ENCODE assay signal across 7 mouse cellular contexts in genomic region chr12:87148136-87148535, GRCm38 (mm10). TPM values are rescaled to one million over a fixed set of nuclear protein-coding genes. Genes with fewer than 3 reads are reported as not detected.
A peak's percentile ranks its signal among the peaks of the same experiment; 100 is the strongest.
DNase-seq lines count a peak whose midpoint lies in the region; ATAC-seq and TF ChIP-seq lines count a peak whose summit lies in the region.

No protein-coding gene starts in this region.

- no peaks in the 10 kb centered on the region for H3K9me3 ChIP-seq in hindbrain, embryonic 11.5 days (ENCODE audit: control insufficient read depth, low read length)
- no peaks in the 10 kb centered on the region for H3K9me3 ChIP-seq in limb, embryonic 15.5 days
- H3K9me3 ChIP-seq in stomach, embryonic 14.5 days (ENCODE audit: control insufficient read depth, low read depth, low read length) = no peaks in the 10 kb centered on the region; the same call in 1 of the 2 replicates

- H3K79me2 ChIP-seq in C2C12 (ENCODE audit: control insufficient read depth, insufficient read depth) = peaks cover 34% of the 10 kb centered on the region

- ATAC-seq in hindbrain, embryonic 11.5 days (ENCODE audit: low FRiP score) = no peak
- no peak for ATAC-seq in limb, embryonic 15.5 days (ENCODE audit: insufficient number of reproducible peaks, low FRiP score, low TSS enrichment, low read depth)
- no peak for ATAC-seq in stomach, embryonic 14.5 days (ENCODE audit: insufficient number of reproducible peaks, insufficient read depth, low FRiP score, low read depth)

- intact Hi-C loops in gastrocnemius, postnatal 14 days (cut with DNase I; ENCODE audit: low total_unique reads) = no loop called here

- no peaks in the 10 kb centered on the region for H3K27me3 ChIP-seq in C2C12 (ENCODE audit: control insufficient read depth, insufficient read depth, insufficient read length)
- no peaks in the 10 kb centered on the region for H3K27me3 ChIP-seq in hindbrain, embryonic 11.5 days (ENCODE audit: control insufficient read depth, insufficient read depth, low read length)
- no peaks in the 10 kb centered on the region for H3K27me3 ChIP-seq in limb, embryonic 15.5 days
- H3K27me3 ChIP-seq in stomach, embryonic 14.5 days (ENCODE audit: control insufficient read depth, insufficient read depth, low read length) = no peaks in the 10 kb centered on the region

- peak overlapping the region; percentile 85 for H3ac ChIP-seq in C2C12 (ENCODE audit: control insufficient read depth, insufficient read length, low read depth)

- H3K9ac ChIP-seq in hindbrain, embryonic 11.5 days (ENCODE audit: low read depth, low read length) = peak overlapping the region; percentile 84
- H3K9ac ChIP-seq in limb, embryonic 15.5 days = peak overlapping the region; percentile 74
- H3K9ac ChIP-seq in stomach, embryonic 14.5 days (replicated peaks; ENCODE audit: low read depth, low read length) = peak overlapping the region; percentile 74

- peak overlapping the region; percentile 99 for H3K4me3 ChIP-seq in C2C12 (ENCODE audit: insufficient read depth, poor library complexity, severe bottlenecking)
- H3K4me3 ChIP-seq in hindbrain, embryonic 11.5 days (ENCODE audit: low read depth, low read length) = peak overlapping the region; percentile 83
- H3K4me3 ChIP-seq in limb, embryonic 15.5 days = peak overlapping the region; percentile 98
- peak overlapping the region; percentile 63 for H3K4me3 ChIP-seq in stomach, embryonic 14.5 days (ENCODE audit: low read depth, low read length)

- DNase-seq in 416B (ENCODE audit: low read depth) = peak; percentile 32
- DNase-seq in hindbrain, embryonic 11.5 days (ENCODE audit: low spot score) = no peak
- DNase-seq in gastrocnemius, postnatal 14 days = no peak
- no peak for DNase-seq in urinary bladder, adult 2 months (ENCODE audit: low spot score)

- H3K36me3 ChIP-seq in C2C12 (ENCODE audit: control insufficient read depth, insufficient read depth) = no peaks in the 10 kb centered on the region
- no peaks in the 10 kb centered on the region for H3K36me3 ChIP-seq in hindbrain, embryonic 11.5 days (ENCODE audit: control insufficient read depth, insufficient read depth, low read length)
- 0 out of 2 replicates have a peak, but pooled peaks cover 8% of the 10 kb centered on the region for H3K36me3 ChIP-seq in limb, embryonic 15.5 days
- no peaks in the 10 kb centered on the region for H3K36me3 ChIP-seq in stomach, embryonic 14.5 days (ENCODE audit: control insufficient read depth, insufficient read depth, low read length)

- TF ChIP-seq CTCF in C2C12 (IDR thresholded peaks at IDR 0.05; ENCODE audit: control insufficient read depth, insufficient read depth, insufficient read length) = no peak

- no peaks in the 10 kb centered on the region for H3K4me1 ChIP-seq in hindbrain, embryonic 11.5 days (replicated peaks; ENCODE audit: control insufficient read depth, insufficient read depth, low read length)
- H3K4me1 ChIP-seq in limb, embryonic 15.5 days = peaks cover 12% of the 10 kb centered on the region
- H3K4me1 ChIP-seq in stomach, embryonic 14.5 days (ENCODE audit: control insufficient read depth, insufficient read depth, low read length) = no peaks in the 10 kb centered on the region

- WGBS in hindbrain, embryonic 11.5 days = 19% methylated on average over 15 of the region's 15 CpGs
- WGBS in limb, embryonic 15.5 days = 10% methylated on average over 15 of the region's 15 CpGs
- WGBS in stomach, embryonic 14.5 days = 20% methylated on average over 15 of the region's 15 CpGs

- H3K27ac ChIP-seq in hindbrain, embryonic 11.5 days (ENCODE audit: low read depth, low read length) = peak overlapping the region; percentile 92
- peak overlapping the region; percentile 99 for H3K27ac ChIP-seq in limb, embryonic 15.5 days
- peak overlapping the region; percentile 93 for H3K27ac ChIP-seq in stomach, embryonic 14.5 days (ENCODE audit: low read length)

- peak overlapping the region; percentile 61 for H3K4me2 ChIP-seq in hindbrain, embryonic 11.5 days (replicated peaks; ENCODE audit: low read depth, low read length)
- peak overlapping the region; percentile 57 for H3K4me2 ChIP-seq in limb, embryonic 15.5 days
- H3K4me2 ChIP-seq in stomach, embryonic 14.5 days (replicated peaks; ENCODE audit: low read depth, low read length) = peak overlapping the region; percentile 66

- peaks cover 15% of the 10 kb centered on the region for H3K79me3 ChIP-seq in C2C12 (ENCODE audit: low read depth)

TF ChIP-seq in C2C12, 6 proteins besides CTCF, POLR2A, EP300 and RAD21:
- no peak for TF ChIP-seq CEBPB (IDR thresholded peaks at IDR 0.05; ENCODE audit: low read depth)
- TF ChIP-seq USF1 (IDR thresholded peaks at IDR 0.05; ENCODE audit: low read depth) = no peak
- TF ChIP-seq MAX (IDR thresholded peaks at IDR 0.05) = peak; percentile 1

RNA-seq across cellular contexts. Expression of gene Pomt2, which starts 0.4 kb away (rescaled TPM):
- 9.8 TPM for polyA plus RNA-seq in C2C12 (2012; fragmentation: generic; extraction: Trizol)
- polyA plus RNA-seq in hindbrain, embryonic 11.5 days (2014; fragmentation: Nextera tagmentation; extraction: Ambion mirVana) = 14.8 and 17.0 TPM in 2 replicates
- polyA plus RNA-seq in limb, embryonic 15.5 days (2015; fragmentation: Nextera tagmentation; extraction: Ambion mirVana) = 14.7 and 15.9 TPM in 2 replicates
- 17.4 and 18.7 TPM in 2 replicates for polyA plus RNA-seq in stomach, embryonic 14.5 days (2014; fragmentation: Nextera tagmentation; extraction: Ambion mirVana)
- total RNA-seq in gastrocnemius, postnatal 14 days (2021) = 1 to 10 TPM; 5.8 to 6.2 TPM
- 13.6 and 13.9 TPM in 2 replicates for polyA plus RNA-seq in urinary bladder, adult 2 months (2012; rRNA removed)

RNA-seq across cellular contexts. Expression of gene Gstz1, which starts 1.2 kb away (rescaled TPM):
- polyA plus RNA-seq in C2C12 (2012; fragmentation: generic; extraction: Trizol) = 28.4 TPM
- polyA plus RNA-seq in hindbrain, embryonic 11.5 days (2014; fragmentation: Nextera tagmentation; extraction: Ambion mirVana) = 26.0 and 31.4 TPM in 2 replicates
- polyA plus RNA-seq in limb, embryonic 15.5 days (2015; fragmentation: Nextera tagmentation; extraction: Ambion mirVana) = 30.5 and 33.1 TPM in 2 replicates
- polyA plus RNA-seq in stomach, embryonic 14.5 days (2014; fragmentation: Nextera tagmentation; extraction: Ambion mirVana) = 44.2 and 48.0 TPM in 2 replicates
- total RNA-seq in gastrocnemius, postnatal 14 days (2021) = 10 to 100 TPM; 41.5 to 41.7 TPM
- 70.0 and 90.4 TPM in 2 replicates for polyA plus RNA-seq in urinary bladder, adult 2 months (2012; rRNA removed)

RNA-seq across cellular contexts. Expression of gene Ngb, which starts 45.8 kb away (rescaled TPM):
- polyA plus RNA-seq in C2C12 (2012; fragmentation: generic; extraction: Trizol) = 0.06 TPM
- 0.14 and 0.28 TPM in 2 replicates for polyA plus RNA-seq in hindbrain, embryonic 11.5 days (2014; fragmentation: Nextera tagmentation; extraction: Ambion mirVana)
- polyA plus RNA-seq in limb, embryonic 15.5 days (2015; fragmentation: Nextera tagmentation; extraction: Ambion mirVana) = 0.09 and 0.29 TPM in 2 replicates
- 2.0 and 3.1 TPM in 2 replicates for polyA plus RNA-seq in stomach, embryonic 14.5 days (2014; fragmentation: Nextera tagmentation; extraction: Ambion mirVana)
- under 1 TPM in 1 of 2 experiments, not detected in 1; 0.27 TPM for total RNA-seq in gastrocnemius, postnatal 14 days (2021)
- polyA plus RNA-seq in urinary bladder, adult 2 months (2012; rRNA removed) = 62.6 and 64.4 TPM in 2 replicates

RNA-seq across cellular contexts. Expression of gene Samd15, which starts 51.4 kb away (rescaled TPM):
- 0.26 TPM for polyA plus RNA-seq in C2C12 (2012; fragmentation: generic; extraction: Trizol)
- 1.4 and 1.6 TPM in 2 replicates for polyA plus RNA-seq in hindbrain, embryonic 11.5 days (2014; fragmentation: Nextera tagmentation; extraction: Ambion mirVana)
- 0.70 and 1.9 TPM in 2 replicates for polyA plus RNA-seq in limb, embryonic 15.5 days (2015; fragmentation: Nextera tagmentation; extraction: Ambion mirVana)
- polyA plus RNA-seq in stomach, embryonic 14.5 days (2014; fragmentation: Nextera tagmentation; extraction: Ambion mirVana) = 1.1 and 2.4 TPM in 2 replicates
- total RNA-seq in gastrocnemius, postnatal 14 days (2021) = under 1 TPM in 1 of 2 experiments, not detected in 1; 0.29 TPM
- polyA plus RNA-seq in urinary bladder, adult 2 months (2012; rRNA removed) = 0.43 and 0.56 TPM in 2 replicates

RNA-seq across cellular contexts. Expression of gene Tmed8, which starts 52.1 kb away (rescaled TPM):
- 2.6 TPM for polyA plus RNA-seq in C2C12 (2012; fragmentation: generic; extraction: Trizol)
- polyA plus RNA-seq in hindbrain, embryonic 11.5 days (2014; fragmentation: Nextera tagmentation; extraction: Ambion mirVana) = 3.3 and 5.3 TPM in 2 replicates
- 1.8 and 2.4 TPM in 2 replicates for polyA plus RNA-seq in limb, embryonic 15.5 days (2015; fragmentation: Nextera tagmentation; extraction: Ambion mirVana)
- polyA plus RNA-seq in stomach, embryonic 14.5 days (2014; fragmentation: Nextera tagmentation; extraction: Ambion mirVana) = 3.0 and 3.4 TPM in 2 replicates
- 1 to 10 TPM; 1.9 to 2.1 TPM for total RNA-seq in gastrocnemius, postnatal 14 days (2021)
- 8.8 and 10.2 TPM in 2 replicates for polyA plus RNA-seq in urinary bladder, adult 2 months (2012; rRNA removed)

Comparison
In these comparisons a context has a peak if more than half of its experiments do, and no peak if none do; other contexts are left out.
1. RNA of gene Ngb, which starts 45.8 kb away (polyA plus RNA-seq): 62.6 to 64.4 TPM in urinary bladder, adult 2 months; 2.0 to 3.1 TPM in stomach, embryonic 14.5 days, 0.14 to 0.28 TPM in hindbrain, embryonic 11.5 days, 0.09 to 0.29 TPM in limb, embryonic 15.5 days and 0.06 TPM in C2C12 (single experiment); every median in the first group is over 10 times any median in the second.
2. Peak in every context shown above with its lines, with median percentiles within 50 percentile points of each other: H3K4me3 ChIP-seq, H3K27ac ChIP-seq, H3K4me2 ChIP-seq and H3K9ac ChIP-seq.